Mouse (Mus musculus): ENCODE results near the gene Lsm12. TPM values are rescaled to one million over a fixed set of nuclear protein-coding genes. Genes with fewer than 3 reads are reported as not detected.

Lsm12 gene
- polyA plus RNA-seq, 1 experiment from 2014 or later: 130 TPM

DNA sequence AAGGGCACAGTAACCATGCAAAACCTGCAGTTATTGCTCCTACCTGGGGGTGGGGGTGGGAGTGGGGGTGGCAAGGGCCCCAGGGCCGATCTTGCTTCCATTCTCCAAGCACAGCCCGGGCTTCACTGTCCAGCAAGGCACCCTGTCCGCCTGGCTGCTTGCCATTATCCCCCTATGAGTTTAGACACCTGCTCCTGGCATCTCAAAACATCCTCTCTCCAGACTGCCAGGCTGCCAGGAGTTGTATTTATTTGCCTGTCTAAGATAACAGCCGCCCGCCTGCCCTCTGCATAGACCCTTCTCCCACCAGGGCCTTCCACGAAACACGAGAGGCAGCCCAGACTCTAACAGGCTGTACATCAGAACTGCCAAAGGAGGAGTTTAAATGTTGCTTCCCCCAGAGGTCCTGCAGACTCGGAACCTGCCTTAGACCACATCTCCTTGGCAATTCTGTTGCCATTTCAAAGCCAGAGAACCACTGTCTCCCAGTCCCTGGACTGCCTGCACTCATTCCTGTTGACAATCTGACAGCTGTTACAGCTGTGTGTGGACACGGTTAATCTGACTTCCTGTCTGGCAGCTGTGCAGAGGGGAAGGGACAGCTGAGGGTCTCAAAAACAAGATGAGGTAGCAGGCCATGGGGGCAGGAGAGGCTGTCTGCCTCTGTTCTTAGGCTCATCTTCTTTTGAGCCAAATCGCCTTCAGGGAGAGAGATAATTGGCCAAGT lies 29.5 kb upstream of the Lsm12 start:
- WGBS: 55% methylated on average over 10 of the region's 10 CpGs
- H3K9ac ChIP-seq: no peak overlapping the region
- no peak for ATAC-seq (ENCODE audit: insufficient number of reproducible peaks, low FRiP score, low TSS enrichment, low read depth)
- H3K36me3 ChIP-seq: peaks cover 10% of the 10 kb centered on the region
- H3K27me3 ChIP-seq: no peaks in the 10 kb centered on the region
- H3K4me3 ChIP-seq: no peak overlapping the region
- H3K4me1 ChIP-seq: peaks cover 87% of the 10 kb centered on the region
- peak overlapping the region; percentile 22; the same call in 1 of the 2 replicates for H3K27ac ChIP-seq
- no peaks in the 10 kb centered on the region for H3K9me3 ChIP-seq
- H3K4me2 ChIP-seq: 0 out of 2 replicates have a peak overlapping the region, but pooled peaks have one; percentile 12

DNA sequence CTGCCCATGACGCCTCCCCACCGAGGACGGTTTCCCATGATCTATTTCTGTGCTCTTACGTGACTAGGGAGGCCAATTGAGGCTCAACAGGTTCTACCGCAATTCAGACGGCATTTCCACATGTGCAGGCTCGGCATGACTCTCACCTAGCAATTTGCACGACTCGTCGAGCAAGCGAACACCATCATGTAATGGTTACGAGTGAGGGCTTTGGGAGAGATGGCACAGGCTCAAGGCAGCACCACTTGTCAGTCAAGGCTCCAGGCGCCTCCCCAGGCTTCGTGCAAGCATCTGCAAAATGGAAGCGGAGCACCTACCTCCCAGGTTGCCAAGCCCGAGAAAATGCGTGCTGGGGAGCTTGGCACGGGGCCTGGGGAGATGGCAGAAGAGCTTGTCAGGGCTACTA lies 26.8 kb upstream of the Lsm12 start:
- no peaks in the 10 kb centered on the region for H3K9me3 ChIP-seq
- H3K4me3 ChIP-seq: no peak overlapping the region
- peaks cover 85% of the 10 kb centered on the region for H3K4me1 ChIP-seq
- H3K4me2 ChIP-seq: no peak overlapping the region
- no peak overlapping the region for H3K9ac ChIP-seq
- WGBS: 35% methylated on average over 18 of the region's 18 CpGs
- H3K27ac ChIP-seq: peak overlapping the region; percentile 54; the same call in 1 of the 2 replicates
- no peaks in the 10 kb centered on the region for H3K27me3 ChIP-seq
- H3K36me3 ChIP-seq: peaks cover 11% of the 10 kb centered on the region
- no peak for ATAC-seq (ENCODE audit: insufficient number of reproducible peaks, low FRiP score, low TSS enrichment, low read depth)

DNA sequence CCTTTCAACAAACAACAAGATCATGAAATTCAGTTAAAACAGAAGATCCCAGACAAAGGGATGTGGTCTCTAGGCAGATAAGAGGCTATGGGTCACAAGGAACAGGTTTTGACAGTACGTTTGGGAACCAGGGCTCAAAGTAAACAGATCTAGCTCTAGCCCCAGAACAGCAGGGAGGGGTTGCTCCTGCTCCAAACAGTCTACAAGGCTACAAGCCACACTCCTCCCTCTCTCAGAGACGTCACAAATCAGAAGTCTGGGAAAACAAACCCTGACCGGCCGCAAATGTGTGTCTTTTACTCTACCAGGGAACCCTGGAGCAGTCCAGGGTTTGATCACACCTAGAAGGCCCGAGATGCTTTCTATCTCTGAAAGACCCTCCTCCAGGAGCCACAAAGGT lies 25.9 kb upstream of the Lsm12 start:
- Histone ChIP-seq H3K4me2 (no peak overlapping the region), H3K9ac (no peak overlapping the region), H3K4me3 (no peak overlapping the region), H3K27ac (peak overlapping the region; percentile 54; the same call in 1 of the 2 replicates), H3K9me3 (no peaks in the 10 kb centered on the region), H3K36me3 (peaks cover 20% of the 10 kb centered on the region), H3K27me3 (no peaks in the 10 kb centered on the region), H3K4me1 (peaks cover 84% of the 10 kb centered on the region)
- WGBS: 50% methylated on average over 5 of the region's 5 CpGs
- ATAC-seq (ENCODE audit: insufficient number of reproducible peaks, low FRiP score, low TSS enrichment, low read depth): no peak

DNA sequence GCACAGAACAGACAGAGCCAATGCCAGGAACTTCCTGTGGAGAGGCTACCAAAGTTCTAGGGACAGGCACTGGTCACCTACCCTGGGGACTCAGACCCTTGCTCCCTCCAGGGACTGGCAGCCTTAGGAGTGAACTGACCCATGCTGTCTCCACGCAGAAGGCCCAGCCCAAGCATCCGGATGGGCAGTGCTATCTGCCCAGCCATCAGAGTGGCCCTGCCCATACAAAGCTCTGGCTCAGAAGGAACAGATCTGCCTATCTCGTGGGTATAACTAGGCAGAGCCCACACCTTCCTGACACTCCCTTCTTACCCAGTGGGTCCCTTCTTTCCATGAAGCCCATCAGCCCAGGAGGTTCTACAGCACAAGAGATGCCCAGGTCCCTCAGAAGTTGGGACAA lies 25.1 kb upstream of the Lsm12 start:
- H3K27ac ChIP-seq: no peak overlapping the region
- no peak overlapping the region for H3K4me3 ChIP-seq
- no peaks in the 10 kb centered on the region for H3K9me3 ChIP-seq
- peaks cover 28% of the 10 kb centered on the region for H3K36me3 ChIP-seq
- H3K4me2 ChIP-seq: no peak overlapping the region
- WGBS: 74% methylated on average over 3 of the region's 3 CpGs
- H3K27me3 ChIP-seq: no peaks in the 10 kb centered on the region
- peaks cover 76% of the 10 kb centered on the region for H3K4me1 ChIP-seq
- ATAC-seq (ENCODE audit: insufficient number of reproducible peaks, low FRiP score, low TSS enrichment, low read depth): no peak
- H3K9ac ChIP-seq: no peak overlapping the region

DNA sequence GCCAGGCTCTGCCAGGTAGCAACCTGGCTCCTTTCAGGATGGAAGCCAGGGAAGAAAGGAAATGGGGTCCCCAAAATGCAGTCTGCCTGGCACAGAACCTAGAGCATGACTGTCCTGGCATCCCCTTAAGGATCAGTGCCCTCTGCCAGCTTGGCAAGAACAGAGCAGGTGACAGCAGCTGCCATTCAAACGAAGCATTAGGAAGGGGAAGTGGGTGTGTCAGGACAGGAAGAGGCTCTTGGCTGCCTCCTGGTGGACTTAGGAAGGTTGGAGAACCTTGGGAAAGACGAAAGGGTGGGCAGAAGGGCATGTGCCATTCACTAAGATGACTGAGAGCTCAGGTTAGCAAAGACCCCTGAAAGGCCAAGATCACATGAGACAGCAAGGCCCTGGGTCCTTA lies 24.6 kb upstream of the Lsm12 start:
- Histone ChIP-seq H3K4me2 (no peak overlapping the region), H3K9ac (0 out of 2 replicates have a peak overlapping the region, but pooled peaks have one; percentile 7), H3K4me3 (no peak overlapping the region), H3K4me1 (peaks cover 71% of the 10 kb centered on the region), H3K9me3 (no peaks in the 10 kb centered on the region), H3K36me3 (peaks cover 33% of the 10 kb centered on the region), H3K27me3 (no peaks in the 10 kb centered on the region), H3K27ac (peak overlapping the region; percentile 0; the same call in 1 of the 2 replicates)
- 24% methylated on average over 2 of the region's 2 CpGs for WGBS
- ATAC-seq (ENCODE audit: insufficient number of reproducible peaks, low FRiP score, low TSS enrichment, low read depth): no peak

DNA sequence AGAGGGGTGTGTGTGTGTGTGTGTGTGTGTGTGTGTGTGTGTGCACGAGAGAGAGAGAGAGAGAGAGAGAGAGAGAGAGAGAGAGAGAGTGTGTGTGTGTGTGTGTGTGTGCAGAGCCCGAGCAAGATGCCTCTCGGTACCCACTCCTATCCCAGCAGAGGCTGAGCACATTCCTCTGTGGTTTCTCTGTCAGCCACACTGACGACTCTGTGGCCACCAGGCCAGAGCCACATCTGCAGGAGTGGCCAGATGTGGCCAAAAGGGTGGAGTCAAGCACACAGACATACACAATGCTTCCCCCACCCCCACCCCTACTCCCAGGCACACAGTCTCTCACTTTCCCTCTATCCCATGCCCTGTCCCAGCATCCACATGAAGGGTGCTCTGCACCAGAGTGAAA lies 23.8 kb upstream of the Lsm12 start:
- H3K4me2 ChIP-seq: no peak overlapping the region

DNA sequence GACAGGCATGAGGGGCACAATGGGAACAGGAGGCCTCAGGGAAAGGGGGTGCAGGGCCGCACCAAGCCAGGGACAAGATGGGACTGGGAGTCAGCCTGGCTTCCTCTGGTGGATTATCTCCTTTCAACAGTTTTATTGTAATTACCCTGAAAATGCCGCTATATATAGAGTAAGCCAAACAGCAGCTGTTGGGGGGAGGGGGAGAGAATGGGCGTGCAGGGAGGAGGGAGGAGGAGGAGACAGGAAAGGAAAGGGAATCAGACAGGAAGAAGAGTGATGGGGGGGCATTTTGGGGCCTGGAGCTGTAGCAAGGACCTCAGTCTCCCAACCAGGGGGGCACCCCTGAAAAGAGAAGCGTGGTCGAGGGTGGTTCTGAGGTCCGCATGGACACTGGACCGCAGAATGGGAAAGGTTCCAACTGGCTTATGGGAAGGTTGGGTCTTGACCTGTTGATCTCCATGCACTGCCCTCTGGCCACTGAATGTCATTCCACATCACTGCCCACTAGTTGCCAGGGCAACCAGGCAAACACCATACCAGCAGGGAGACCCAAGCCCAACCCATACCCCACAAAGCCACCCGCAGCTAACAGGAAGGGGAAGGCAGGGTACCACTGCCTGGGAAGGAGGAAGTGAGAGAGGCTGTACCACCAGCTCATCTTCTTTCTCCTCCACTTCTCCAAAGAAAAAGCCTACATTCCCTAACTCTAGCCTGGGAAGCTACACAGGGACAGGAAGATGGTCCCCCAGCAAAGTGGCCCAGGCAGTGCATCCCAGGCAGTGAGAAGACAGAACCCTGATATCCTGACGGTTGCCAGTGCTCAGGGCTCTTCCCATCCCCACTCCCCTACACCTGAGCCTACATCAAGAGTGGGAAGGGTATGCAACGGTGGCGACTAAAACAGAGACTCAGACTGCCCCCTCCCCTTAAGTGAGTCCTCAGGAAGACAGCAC lies 23.0 kb upstream of the Lsm12 start:
- Histone ChIP-seq H3K9me3 (no peaks in the 10 kb centered on the region), H3K27me3 (no peaks in the 10 kb centered on the region), H3K9ac (no peak overlapping the region), H3K27ac (peak overlapping the region; percentile 44), H3K4me1 (peaks cover 58% of the 10 kb centered on the region), H3K4me2 (no peak overlapping the region), H3K36me3 (peaks cover 42% of the 10 kb centered on the region), H3K4me3 (no peak overlapping the region)
- 53% methylated on average over 11 of the region's 11 CpGs for WGBS
- ATAC-seq (ENCODE audit: insufficient number of reproducible peaks, low FRiP score, low TSS enrichment, low read depth): 0 out of 2 replicates have a peak, but pooled peaks have one; percentile 25

More for the DNA sequence above, 23.8 kb upstream of the Lsm12 start:
- no peak overlapping the region for H3K9ac ChIP-seq
- H3K36me3 ChIP-seq: peaks cover 38% of the 10 kb centered on the region
- H3K27me3 ChIP-seq: no peaks in the 10 kb centered on the region
- H3K4me3 ChIP-seq: no peak overlapping the region
- peaks cover 62% of the 10 kb centered on the region for H3K4me1 ChIP-seq
- peak overlapping the region; percentile 0; the same call in 1 of the 2 replicates for H3K27ac ChIP-seq
- no peaks in the 10 kb centered on the region for H3K9me3 ChIP-seq
- ATAC-seq (ENCODE audit: insufficient number of reproducible peaks, low FRiP score, low TSS enrichment, low read depth): no peak
- WGBS: 34% methylated on average over 2 of the region's 4 CpGs

DNA sequence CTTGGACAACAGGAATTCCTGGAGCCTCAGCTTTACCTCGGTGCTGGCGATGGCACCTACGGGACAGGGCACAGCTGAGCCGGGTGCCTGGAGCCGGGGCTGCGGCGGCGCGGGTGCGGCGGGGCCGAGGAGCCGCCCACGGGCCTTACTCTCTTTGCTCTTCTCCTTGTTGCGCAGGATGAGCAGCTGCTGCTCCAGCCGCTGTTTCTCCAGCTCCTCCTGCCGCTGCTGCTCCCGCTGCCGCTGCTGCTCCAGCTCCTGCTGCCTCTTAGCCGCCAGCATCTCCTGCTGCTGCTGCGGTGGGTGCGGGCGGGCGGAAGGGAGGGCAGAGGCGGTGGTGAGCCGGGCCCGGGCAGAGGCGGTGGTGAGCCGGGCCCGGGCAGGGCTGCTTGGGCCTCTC lies 21.4 kb upstream of the Lsm12 start:
- Histone ChIP-seq H3K27me3 (no peaks in the 10 kb centered on the region), H3K27ac (peak overlapping the region; percentile 27; the same call in 1 of the 2 replicates), H3K9ac (no peak overlapping the region), H3K9me3 (no peaks in the 10 kb centered on the region), H3K36me3 (peaks cover 56% of the 10 kb centered on the region), H3K4me3 (no peak overlapping the region), H3K4me2 (no peak overlapping the region), H3K4me1 (peaks cover 47% of the 10 kb centered on the region)
- 67% methylated on average over 23 of the region's 30 CpGs for WGBS
- no peak for ATAC-seq (ENCODE audit: insufficient number of reproducible peaks, low FRiP score, low TSS enrichment, low read depth)

DNA sequence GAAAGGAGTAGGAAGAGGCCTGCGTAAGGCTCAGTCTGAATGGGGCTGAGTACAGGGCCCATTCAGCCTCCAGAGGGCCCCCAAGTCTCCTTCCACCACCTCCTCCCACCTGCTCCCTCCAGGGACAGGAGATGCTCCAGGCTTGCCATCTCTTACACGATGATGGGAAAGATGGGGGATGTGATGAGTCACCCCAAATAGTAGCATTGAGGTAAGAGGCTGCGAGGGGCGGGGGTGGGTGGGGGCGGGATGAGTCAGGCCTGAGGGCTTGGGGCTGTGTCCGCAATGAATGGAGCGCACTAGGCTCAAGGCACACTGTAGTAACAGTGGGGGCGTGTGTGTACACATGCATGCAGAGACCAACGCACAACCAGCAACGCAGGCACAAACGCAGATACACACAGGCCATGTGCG lies 16.3 kb upstream of the Lsm12 start:
- no peak overlapping the region for H3K4me2 ChIP-seq
- peaks cover 15% of the 10 kb centered on the region for H3K4me1 ChIP-seq
- H3K36me3 ChIP-seq: peaks cover 98% of the 10 kb centered on the region
- no peak overlapping the region for H3K4me3 ChIP-seq
- H3K27me3 ChIP-seq: no peaks in the 10 kb centered on the region
- 69% methylated on average over 12 of the region's 12 CpGs for WGBS
- H3K9me3 ChIP-seq: no peaks in the 10 kb centered on the region
- H3K27ac ChIP-seq: no peak overlapping the region
- H3K9ac ChIP-seq: no peak overlapping the region
- no peak for ATAC-seq (ENCODE audit: insufficient number of reproducible peaks, low FRiP score, low TSS enrichment, low read depth)

DNA sequence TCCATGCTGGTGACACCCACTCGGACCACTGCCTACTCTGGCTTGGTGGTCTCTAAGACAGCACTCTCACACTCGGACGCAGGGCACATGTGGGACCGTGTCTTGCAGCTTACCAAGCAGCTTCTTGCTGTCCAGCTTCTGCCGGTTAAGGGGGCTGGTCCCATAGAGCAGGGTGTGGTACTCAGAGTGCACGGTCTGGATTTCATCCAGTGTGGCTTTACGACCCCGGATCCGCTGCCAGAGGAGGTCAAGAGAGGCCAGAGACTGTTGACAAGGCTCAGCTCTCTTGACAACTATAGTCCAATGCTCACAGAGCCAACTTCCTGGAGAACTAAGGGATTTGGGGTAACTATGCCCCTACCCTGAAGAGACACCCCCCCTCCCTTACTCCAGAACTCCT lies 14.8 kb upstream of the Lsm12 start:
- Histone ChIP-seq H3K4me3 (no peak overlapping the region), H3K4me1 (peaks cover 12% of the 10 kb centered on the region; the same call in 1 of the 2 replicates), H3K36me3 (peaks cover 98% of the 10 kb centered on the region), H3K27me3 (no peaks in the 10 kb centered on the region), H3K9ac (no peak overlapping the region), H3K27ac (no peak overlapping the region), H3K9me3 (no peaks in the 10 kb centered on the region), H3K4me2 (no peak overlapping the region)
- 49% methylated on average over 9 of the region's 9 CpGs for WGBS
- no peak for ATAC-seq (ENCODE audit: insufficient number of reproducible peaks, low FRiP score, low TSS enrichment, low read depth)

DNA sequence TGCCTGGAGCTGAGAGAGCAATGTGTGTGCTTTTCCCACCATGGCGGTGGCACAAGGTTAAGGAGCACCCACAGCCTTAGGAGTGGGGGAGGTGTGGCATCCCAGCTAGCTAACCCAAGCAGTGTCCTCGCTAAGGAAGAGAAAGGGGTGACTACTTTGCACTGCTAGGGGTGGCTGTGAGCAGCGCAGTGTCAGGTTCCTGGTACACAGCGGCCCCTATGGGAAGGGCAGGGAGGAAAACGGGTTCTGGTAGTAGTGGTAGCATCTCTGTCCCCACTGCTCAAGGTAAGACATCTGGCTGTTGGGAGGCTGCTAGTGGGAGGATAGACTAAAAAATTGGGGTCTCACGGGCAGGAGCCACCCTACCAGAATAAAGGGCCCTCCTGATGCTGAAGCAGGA lies 13.1 kb upstream of the Lsm12 start:
- Histone ChIP-seq H3K27ac (no peak overlapping the region), H3K36me3 (peaks cover 98% of the 10 kb centered on the region), H3K4me1 (peaks cover 12% of the 10 kb centered on the region; the same call in 1 of the 2 replicates), H3K9me3 (no peaks in the 10 kb centered on the region), H3K27me3 (no peaks in the 10 kb centered on the region), H3K9ac (no peak overlapping the region), H3K4me3 (no peak overlapping the region), H3K4me2 (no peak overlapping the region)
- no peak for ATAC-seq (ENCODE audit: insufficient number of reproducible peaks, low FRiP score, low TSS enrichment, low read depth)
- 65% methylated on average over 6 of the region's 6 CpGs for WGBS

All from limb, embryonic 15.5 days (tissue).